Mouse (Mus musculus) heart, adult 2 months (tissue): ENCODE measurements around the gene Lin7a. TPM values are rescaled to one million over a fixed set of nuclear protein-coding genes. Genes with fewer than 3 reads are reported as not detected.

Source experiments
- DNase-seq, 2 experiments: peaks; one replicate each; pipeline ENCODE4 v3.0.0; 2021
- H3K27ac ChIP-seq: fragments of 200-600 bp; 2 replicates; pipeline ENCODE4 v1.8.1; 2022
- H3K27me3 ChIP-seq: fragments of 200-500 bp; 2 replicates; pipeline ENCODE4 v1.6.1; 2012; ENCODE audit warnings: mild to moderate bottlenecking, low read length, inconsistent platforms, mixed read lengths; ENCODE audit not compliant: control insufficient read depth, insufficient read depth
- H3K36me3 ChIP-seq: fragments of 200-500 bp; 2 replicates; pipeline ENCODE4 v1.6.1; 2012; ENCODE audit warnings: low read length, inconsistent platforms; ENCODE audit not compliant: control insufficient read depth, insufficient read depth
- H3K4me1 ChIP-seq: fragments of 200-500 bp; 2 replicates; pipeline ENCODE4 v1.6.1; 2011; ENCODE audit warnings: low read length; ENCODE audit not compliant: control insufficient read depth, insufficient read depth
- H3K4me3 ChIP-seq: fragments of 200-600 bp; 2 replicates; pipeline ENCODE4 v1.8.1; 2022
- H3K79me2 ChIP-seq: fragments of 200-500 bp; replicated peaks from 2 replicates; pipeline ENCODE4 v1.6.1; 2012; ENCODE audit warnings: mild to moderate bottlenecking, inconsistent platforms, low read length, moderate library complexity, mixed read lengths; ENCODE audit not compliant: control insufficient read depth, insufficient read depth
- H3K9ac ChIP-seq: fragments of 200-500 bp; 2 replicates; pipeline ENCODE4 v1.6.1; 2012; ENCODE audit warnings: low read depth, mild to moderate bottlenecking, control low read depth, inconsistent platforms, low read length, mixed read lengths
- CTCF ChIP-seq: fragments of 200-600 bp; IDR thresholded peaks from 2 replicates; pipeline ENCODE4 v1.8.1; 2022; ENCODE audit warnings: antibody characterized with exemption, mild to moderate bottlenecking, moderate library complexity
- EP300 ChIP-seq: fragments of 200-500 bp; IDR thresholded peaks from 2 replicates; pipeline ENCODE4 v1.6.1; 2011; ENCODE audit warnings: low read depth, low read length, control low read depth; ENCODE audit not compliant: insufficient read depth
- POLR2A ChIP-seq: fragments of 200-500 bp; IDR thresholded peaks from 2 replicates; pipeline ENCODE4 v1.6.1; 2011; ENCODE audit warnings: mild to moderate bottlenecking, low read depth, low read length, control low read depth; ENCODE audit not compliant: insufficient read depth
- WGBS: fragments of 180-500 bp; shearing (Covaris S2); methylation state at CpG from one replicate; pipeline ENCODE4 v1.1.7; 2018; 5-methylcytosine and 5-hydroxymethylcytosine counted together
- intact Hi-C: fragments of 180-260 bp; cut with DNase I; formaldehyde crosslinking; loops from one replicate; pipeline ENCODE4 v1.15.1; 2025
- polyA plus RNA-seq: library from polyadenylated mRNA; depleted of rRNA; stranded (reverse); fragments of >200 nt; gene quantifications from 2 replicates; pipeline ENCODE4 v1.2.3, GENCODE M21; 2012
- total RNA-seq, 2 experiments: library from RNA; stranded (reverse); gene quantifications; 2 replicates each; pipeline ENCODE4 v1.2.3; 2021

Gene Lin7a
- total and polyA plus RNA-seq, 3 experiments: 0.35 to 1.7 (median 0.94) TPM

GRCm38 (mm10) chr10:107251271-107251670 is 20.2 kb upstream of the Lin7a start:
- Histone ChIP-seq H3K27ac (no peak overlapping the region), H3K4me3 (no peak overlapping the region), H3K4me1 (no peaks in the 10 kb centered on the region), H3K79me2 (no peaks in the 10 kb centered on the region), H3K9ac (no peak overlapping the region), H3K27me3 (no peaks in the 10 kb centered on the region), H3K36me3 (no peaks in the 10 kb centered on the region)
- intact Hi-C loops: no loop called here
- 84% methylated on average over 2 of the region's 2 CpGs for WGBS
- no peak for DNase-seq
- TF ChIP-seq POLR2A: no peak
- TF ChIP-seq EP300: no peak
- no peak for TF ChIP-seq CTCF

- 88% methylated on average over 2 of the region's 2 CpGs for WGBS
- no peak for DNase-seq
- Histone ChIP-seq H3K9ac (no peak overlapping the region), H3K27me3 (no peaks in the 10 kb centered on the region), H3K36me3 (no peaks in the 10 kb centered on the region), H3K4me3 (no peak overlapping the region), H3K79me2 (no peaks in the 10 kb centered on the region), H3K4me1 (no peaks in the 10 kb centered on the region), H3K27ac (no peak overlapping the region)
- intact Hi-C loops: no loop called here
- TF ChIP-seq POLR2A (no peak), CTCF (no peak), EP300 (no peak)
Observed at GRCm38 (mm10) chr10:107251801-107252502, 19.5 kb upstream of the Lin7a start.

- H3K4me3 ChIP-seq: no peak overlapping the region
- no peak for TF ChIP-seq CTCF
- TF ChIP-seq EP300: no peak
- no peak for TF ChIP-seq POLR2A
- 67% methylated on average over 3 of the region's 3 CpGs for WGBS
- DNase-seq: no peak
- intact Hi-C loops: no loop called here
- no peaks in the 10 kb centered on the region for H3K36me3 ChIP-seq
- H3K4me1 ChIP-seq: no peaks in the 10 kb centered on the region
- H3K9ac ChIP-seq: no peak overlapping the region
- no peaks in the 10 kb centered on the region for H3K27me3 ChIP-seq
- H3K79me2 ChIP-seq: no peaks in the 10 kb centered on the region
- no peak overlapping the region for H3K27ac ChIP-seq
Observed at GRCm38 (mm10) chr10:107252503-107252815, 19.0 kb upstream of the Lin7a start.

- no peak for DNase-seq
- Histone ChIP-seq H3K79me2 (no peaks in the 10 kb centered on the region), H3K36me3 (no peaks in the 10 kb centered on the region), H3K4me3 (no peak overlapping the region), H3K27me3 (no peaks in the 10 kb centered on the region), H3K4me1 (no peaks in the 10 kb centered on the region), H3K27ac (no peak overlapping the region), H3K9ac (no peak overlapping the region)
- intact Hi-C loops: no loop called here
- TF ChIP-seq POLR2A (no peak), CTCF (no peak), EP300 (no peak)
- WGBS: 71% methylated on average over 4 of the region's 4 CpGs
Observed at GRCm38 (mm10) chr10:107253191-107253965, 18.1 kb upstream of the Lin7a start.

- Histone ChIP-seq H3K4me3 (no peak overlapping the region), H3K9ac (no peak overlapping the region), H3K79me2 (no peaks in the 10 kb centered on the region), H3K4me1 (no peaks in the 10 kb centered on the region), H3K27me3 (no peaks in the 10 kb centered on the region), H3K36me3 (no peaks in the 10 kb centered on the region), H3K27ac (no peak overlapping the region)
- intact Hi-C loops: no loop called here
- no peak for DNase-seq
- no peak for TF ChIP-seq POLR2A
- TF ChIP-seq CTCF: no peak
- TF ChIP-seq EP300: no peak
Observed at GRCm38 (mm10) chr10:107254656-107255055, 16.8 kb upstream of the Lin7a start.

GRCm38 (mm10) chr10:107255351-107256050 is 16.0 kb upstream of the Lin7a start:
- H3K4me3 ChIP-seq: no peak overlapping the region
- no peak for DNase-seq
- H3K36me3 ChIP-seq: no peaks in the 10 kb centered on the region
- 82% methylated on average over 6 of the region's 6 CpGs for WGBS
- no peaks in the 10 kb centered on the region for H3K79me2 ChIP-seq
- intact Hi-C loops: no loop called here
- H3K27ac ChIP-seq: no peak overlapping the region
- no peaks in the 10 kb centered on the region for H3K4me1 ChIP-seq
- TF ChIP-seq POLR2A (no peak), EP300 (no peak), CTCF (no peak)
- H3K9ac ChIP-seq: no peak overlapping the region
- no peaks in the 10 kb centered on the region for H3K27me3 ChIP-seq
